Mouse (Mus musculus) c-Kit-positive CD71-positive TER-119-negative erythroid progenitor cells, embryonic 14.5 days (primary cell): ENCODE results near the gene Immp2l.
"Not testable (repeated sequence)": the region's sequence is repeated elsewhere in the genome, so short reads cannot be mapped to it uniquely, and the experiment has no call there.

Source experiments
- DNase-seq: peaks from one replicate; pipeline ENCODE4 v3.0.0-alpha.2; 2013; ENCODE audit warnings: low read depth

Immp2l gene

DNA sequence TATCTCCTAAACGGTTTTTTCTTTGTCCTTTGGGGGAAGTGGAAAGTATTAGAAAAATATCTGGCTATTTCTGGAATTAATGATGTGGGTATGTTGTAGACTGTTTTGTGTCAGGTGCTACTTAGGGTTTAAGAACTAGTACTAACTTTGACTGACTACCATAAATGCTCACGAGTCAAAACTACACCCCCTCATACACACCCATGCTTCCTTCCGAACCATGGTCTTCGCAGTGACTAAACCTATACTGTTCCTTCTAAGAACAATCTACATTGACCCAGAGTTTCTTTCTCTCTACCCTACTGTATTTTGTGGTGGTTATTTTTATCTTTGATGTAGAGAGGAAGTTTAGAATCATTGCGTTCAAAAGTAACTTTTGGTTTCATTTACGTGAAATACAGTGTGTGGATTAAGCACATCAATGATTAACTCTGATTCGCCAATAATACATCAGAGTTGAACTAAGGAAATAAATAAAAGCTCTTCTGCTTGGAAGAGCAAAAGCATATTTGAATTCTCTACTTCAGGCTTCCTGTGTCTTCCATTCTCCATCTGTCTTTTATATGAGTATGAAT lies 828.1 kb downstream of the Immp2l start:
- DNase-seq, result no peak

DNA sequence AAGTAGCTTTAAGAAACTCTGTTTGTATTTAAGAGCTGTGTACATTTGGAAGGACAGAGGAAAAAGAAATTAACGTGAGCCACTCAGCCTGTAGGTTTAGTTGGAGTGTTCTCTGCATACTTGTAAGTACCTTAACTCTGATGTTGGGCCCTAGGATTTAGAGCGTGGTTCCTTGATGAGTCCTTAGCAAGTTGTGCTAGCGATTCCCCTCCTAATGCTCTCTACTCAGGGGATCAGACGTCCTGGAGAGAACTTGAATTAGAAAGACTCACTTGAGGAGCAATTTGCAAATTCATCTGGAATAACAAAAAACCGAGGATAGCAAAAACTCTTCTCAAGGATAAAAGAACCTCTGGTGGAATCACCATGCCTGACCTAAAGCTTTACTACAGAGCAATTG lies 835.8 kb downstream of the Immp2l start:
- not testable (repeated sequence) for DNase-seq

DNA sequence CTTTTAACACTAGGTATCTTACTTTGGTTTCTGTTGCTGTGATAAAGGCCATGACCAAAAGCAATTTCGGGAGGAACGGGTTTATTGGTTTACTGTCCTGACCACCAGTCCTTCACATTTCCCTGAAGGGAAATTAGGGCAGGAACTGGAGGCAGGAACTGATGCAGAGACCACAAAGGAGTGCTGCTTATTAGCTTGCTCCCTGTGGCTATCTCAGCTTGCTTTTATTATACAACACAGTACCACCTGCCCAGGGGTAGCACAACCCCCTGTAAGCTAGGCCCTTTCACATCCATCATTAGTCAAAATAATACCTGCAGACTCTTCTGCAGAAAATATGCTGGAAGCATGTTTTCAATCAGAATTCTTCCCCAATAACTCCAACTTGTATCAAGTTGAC lies 844.4 kb downstream of the Immp2l start:
- DNase-seq, result no peak

DNA sequence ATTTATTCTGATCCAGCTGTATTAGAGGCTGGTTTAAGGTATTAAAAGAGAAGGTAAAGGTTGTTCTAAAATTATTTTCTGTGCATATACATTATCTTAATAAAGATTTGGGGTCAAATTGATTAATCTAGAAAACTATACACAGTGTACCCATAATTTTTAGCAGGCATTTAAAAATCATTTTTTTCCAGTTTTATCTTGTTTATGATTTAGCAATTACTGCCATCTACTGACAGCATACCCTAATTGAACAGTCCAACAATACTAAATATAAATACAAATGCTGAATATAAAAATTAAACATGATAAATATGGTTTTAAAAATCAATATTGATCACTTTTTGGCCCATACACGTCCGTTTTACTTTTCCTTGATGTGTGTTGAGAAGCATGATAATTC lies 850.1 kb downstream of the Immp2l start:
- DNase-seq, result no peak

DNA sequence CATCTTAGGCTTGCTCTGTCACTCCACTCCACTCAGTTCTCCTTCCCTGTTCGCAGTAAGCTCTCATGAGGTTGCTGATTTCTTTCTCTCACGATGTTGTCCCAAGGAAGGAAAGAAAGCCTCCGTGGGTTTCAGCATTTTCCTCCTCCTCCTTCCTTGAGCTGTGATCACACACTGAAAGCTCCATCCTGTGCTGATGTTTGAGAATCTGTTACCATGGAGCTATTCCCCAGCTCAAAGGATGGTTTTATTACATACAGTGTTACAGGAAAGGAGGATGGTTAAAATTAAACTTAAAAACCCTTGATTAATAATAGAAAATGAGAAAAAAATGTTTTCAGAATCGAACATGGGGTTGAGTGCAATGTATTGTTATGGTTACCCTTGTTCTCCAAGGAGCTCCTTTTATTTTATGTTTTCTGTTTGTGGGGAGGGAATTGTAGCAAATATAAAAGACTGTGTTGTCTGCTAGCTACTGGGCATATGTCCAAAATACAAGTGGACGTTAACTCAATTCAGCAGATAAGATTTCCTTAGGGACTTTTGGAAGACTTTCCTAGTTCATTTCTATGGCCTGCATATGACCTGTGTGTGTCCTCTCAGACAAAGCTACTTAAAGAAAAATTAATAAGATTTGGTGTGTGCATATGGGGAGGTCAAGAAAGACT lies 853.5 kb downstream of the Immp2l start:
- no peak for DNase-seq

DNA sequence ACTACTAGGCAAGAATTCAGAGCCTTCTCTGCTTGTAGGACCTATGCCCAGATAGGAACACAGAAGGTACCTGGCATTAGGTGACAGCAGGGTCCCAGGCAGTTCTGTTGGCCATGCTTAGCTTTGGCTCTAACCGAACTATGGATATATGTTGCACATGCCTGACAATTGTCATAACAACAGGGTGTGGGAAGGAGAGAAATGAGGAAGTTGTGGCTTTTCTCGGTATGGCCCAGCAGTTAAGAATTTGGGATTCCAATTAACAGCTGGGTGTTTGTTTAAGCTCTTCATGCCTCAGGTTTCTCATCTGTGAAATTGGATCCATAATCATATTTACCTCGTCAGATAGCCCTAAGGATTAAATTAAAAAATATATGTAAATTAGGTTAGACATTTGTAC lies 854.6 kb downstream of the Immp2l start:
- DNase-seq, result no peak

DNA sequence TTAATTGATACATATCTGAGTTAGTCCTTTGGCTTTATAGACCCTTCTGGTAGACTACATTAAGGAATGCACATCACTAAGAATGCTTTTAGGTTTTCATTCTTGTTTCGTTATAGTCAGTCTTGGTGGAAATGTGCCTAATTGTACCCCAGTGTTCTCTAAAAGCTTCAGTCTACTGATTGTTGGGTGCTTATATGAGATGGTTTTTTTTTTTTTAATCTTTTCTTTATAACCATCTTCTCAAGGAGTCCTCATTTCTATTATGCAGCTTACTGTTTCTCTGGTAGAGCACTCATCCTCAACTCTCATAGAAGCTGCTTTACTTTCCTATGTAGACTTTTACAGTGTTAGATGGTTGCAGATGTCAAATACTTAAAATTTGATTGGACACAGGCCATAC lies 855.1 kb downstream of the Immp2l start:
- DNase-seq, result no peak

DNA sequence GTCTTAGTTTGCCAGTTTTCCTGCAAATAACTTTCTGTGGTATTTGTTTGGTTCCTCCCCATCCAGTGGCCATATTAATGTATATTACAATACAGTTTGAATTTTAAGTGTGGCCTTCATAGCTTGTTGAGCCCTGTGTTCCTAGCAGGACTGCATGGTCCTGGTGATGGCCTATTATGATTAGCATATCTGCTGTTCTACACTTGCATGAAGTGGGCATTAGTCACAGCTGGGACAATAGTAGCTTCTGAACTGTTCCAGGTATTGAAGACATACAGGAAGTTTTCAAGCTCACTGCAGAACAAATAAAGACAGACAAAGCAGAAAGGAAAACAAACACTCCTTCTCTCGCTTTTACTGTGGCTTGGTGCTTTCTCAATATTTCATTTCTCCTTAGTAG lies 855.5 kb downstream of the Immp2l start:
- no peak for DNase-seq

DNA sequence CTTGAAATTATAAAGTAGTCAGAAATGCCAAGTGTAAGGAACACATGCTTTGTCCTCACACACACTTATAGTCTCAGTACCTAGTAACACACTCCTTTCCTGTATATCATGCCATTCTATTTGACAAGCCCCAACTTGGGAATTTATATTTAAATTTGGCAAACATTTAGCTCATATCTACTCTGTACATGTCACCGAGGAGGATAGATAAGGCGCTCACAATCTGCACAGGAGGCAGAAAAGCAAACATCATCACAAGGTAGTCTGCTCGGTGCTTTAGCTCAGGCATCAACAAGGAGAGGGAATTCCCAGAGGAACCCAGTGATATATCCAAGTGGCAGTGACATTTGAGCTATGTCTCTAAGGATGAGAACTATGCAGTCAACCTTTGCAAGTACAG lies 856.9 kb downstream of the Immp2l start:
- DNase-seq, result no peak

DNA sequence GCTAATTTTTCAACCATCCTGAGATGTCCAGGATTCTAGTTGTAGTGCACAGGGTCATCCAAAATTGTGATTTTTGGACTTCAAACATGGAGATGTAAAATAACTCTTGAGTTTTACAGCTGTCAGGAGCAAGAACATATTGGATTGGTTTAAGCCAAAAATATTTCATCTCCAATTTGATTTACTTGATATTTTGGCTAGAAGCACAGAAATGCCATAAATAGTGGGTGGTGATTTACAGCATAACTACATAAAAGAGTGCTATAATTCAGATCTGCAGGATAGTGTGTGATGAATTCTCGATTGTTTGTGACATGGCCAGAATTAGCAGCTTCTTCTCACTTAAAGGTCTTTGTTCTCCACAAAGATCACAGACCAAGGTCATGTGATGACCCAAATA lies 884.1 kb downstream of the Immp2l start:
- no peak for DNase-seq

DNA sequence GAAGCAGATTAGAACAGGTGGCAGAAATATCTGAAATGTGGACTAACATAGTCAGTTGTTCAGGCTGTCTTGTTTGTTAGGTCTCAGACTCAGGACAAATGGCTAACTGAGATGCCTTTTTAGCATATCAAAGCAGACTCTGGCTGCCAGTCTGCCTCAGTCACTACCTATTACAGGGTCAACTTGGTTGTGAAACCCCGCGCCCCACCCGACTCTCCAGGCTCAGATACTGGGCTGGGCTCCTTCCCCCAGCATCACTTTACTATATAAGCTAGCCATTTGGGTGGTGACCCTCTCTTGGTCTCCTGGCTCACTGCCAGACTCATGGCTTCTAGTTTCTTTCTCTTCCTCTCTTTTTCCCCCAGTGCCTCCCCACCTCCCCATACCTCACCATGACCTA lies 887.7 kb downstream of the Immp2l start:
- DNase-seq, result no peak

DNA sequence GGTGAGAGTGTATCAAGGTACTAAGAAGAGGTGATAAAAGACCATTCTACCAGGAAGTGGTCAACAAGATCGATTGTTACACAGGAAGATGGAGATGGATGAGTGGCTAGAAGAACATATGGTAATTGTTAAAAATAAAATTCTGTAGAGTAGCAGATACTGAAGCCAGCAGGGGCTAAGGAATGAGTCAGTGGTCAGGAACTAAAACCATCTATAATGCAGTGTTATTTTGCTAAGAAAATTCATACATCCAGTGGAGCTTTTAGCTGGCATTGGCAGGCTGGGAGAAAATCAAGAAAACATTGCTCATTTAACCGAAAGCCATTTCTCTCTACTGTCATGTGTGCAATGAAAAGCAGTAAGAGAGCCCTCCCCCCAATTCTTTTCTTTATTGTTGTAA lies 913.9 kb downstream of the Immp2l start:
- no peak for DNase-seq

DNA sequence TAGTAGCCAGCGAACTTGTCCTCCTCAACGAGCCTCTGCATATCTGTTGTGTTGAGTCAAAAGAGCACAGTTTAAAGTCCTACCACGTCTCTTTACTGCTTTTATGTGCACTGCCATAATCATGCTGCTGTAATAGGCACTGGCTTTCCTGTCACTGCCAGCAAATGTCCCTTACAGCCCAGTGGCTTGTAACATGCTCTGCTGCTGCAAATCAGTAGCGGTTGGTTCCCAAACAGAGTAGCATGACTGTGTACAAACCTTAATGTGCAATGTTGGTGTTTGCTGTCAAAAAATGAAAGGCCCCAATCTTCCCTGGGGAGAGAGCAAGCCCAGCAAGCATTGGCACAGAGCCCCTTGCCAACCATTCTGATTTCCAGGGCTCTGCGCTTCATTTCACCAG lies 918.0 kb downstream of the Immp2l start:
- no peak for DNase-seq

DNA sequence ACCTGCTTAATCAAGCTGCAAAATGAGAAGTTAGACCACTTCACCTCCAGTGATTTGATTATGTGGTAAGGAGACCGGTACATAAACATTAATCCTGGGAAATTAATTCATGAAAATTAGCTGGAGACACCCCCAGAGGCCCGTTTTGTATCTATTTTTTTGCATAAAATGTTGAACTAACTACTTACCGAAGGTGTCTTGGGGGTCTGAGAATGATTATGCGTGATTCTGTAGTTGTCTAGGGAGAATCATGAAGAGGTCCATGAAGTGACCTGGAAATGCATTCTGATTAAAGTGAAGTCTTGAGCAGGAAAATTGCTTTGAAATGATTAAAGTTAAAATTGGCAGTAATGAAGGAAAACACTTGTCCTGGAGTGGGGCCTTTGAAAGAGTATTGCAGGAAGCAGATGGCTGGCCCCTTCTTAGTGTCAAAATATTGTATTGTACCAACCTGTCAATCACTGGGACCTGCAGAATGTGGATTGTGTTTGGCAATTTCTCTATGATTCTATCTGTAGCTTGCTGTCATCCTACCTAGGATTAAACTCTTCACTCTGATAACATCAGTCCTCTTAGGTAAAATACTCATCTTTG lies 920.3 kb downstream of the Immp2l start:
- DNase-seq, result no peak

DNA sequence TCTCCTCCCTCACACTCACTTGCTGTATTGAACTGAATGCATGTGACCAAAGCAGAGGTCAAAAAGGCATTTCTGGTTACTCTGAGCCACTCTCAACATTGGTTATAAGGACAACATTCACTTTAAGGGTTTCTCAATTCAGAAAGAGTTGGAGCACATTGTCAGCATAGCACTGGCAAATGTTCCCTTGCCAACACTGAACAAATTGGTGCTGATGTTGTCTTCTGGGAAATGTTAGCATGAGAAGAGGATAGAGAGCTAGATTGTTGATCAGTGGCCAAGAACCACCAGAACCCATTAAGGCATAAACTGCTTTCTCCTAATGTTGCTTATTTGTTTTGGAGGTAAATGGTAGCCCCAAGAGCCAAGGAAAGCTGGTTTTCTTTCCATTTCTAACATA lies 922.6 kb downstream of the Immp2l start:
- no peak for DNase-seq

DNA sequence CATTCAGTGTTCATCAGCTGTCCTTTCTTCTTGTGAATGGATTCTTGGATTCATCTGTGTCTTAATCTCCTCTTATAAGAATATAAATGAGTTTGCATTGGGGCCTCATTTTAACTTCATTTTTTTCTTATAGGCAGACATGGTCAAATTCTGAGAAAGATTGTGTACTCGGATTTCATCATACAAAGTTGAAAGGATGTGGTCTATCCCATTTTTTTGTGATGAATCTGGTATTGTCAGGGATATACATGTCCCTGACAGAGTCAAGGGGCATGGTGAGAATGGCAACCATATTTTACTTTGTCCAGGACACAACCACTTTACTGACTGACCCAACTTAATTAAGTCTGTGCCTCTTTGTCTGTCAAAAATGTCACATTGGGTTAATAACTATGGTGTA lies 925.5 kb downstream of the Immp2l start:
- no peak for DNase-seq

DNA sequence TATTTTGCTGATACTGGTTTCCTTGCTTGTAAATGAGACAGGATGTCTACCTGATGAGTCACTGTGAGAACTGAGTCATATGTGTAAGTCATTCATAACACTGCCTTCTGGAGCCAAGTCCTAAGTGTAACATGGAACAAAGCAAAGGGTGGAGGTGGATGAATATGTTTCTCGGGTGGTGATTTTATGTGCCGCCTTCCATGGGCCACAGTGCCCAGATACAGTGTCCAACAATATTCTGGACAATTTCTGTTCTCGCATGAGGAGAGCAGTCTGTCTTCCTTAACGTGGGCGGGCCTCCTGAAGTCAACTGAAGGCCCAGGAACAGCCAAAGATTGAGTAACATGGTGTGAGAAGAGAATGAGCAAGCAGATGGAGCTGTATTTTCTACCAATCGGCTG lies 926.0 kb downstream of the Immp2l start:
- DNase-seq, result no peak

DNA sequence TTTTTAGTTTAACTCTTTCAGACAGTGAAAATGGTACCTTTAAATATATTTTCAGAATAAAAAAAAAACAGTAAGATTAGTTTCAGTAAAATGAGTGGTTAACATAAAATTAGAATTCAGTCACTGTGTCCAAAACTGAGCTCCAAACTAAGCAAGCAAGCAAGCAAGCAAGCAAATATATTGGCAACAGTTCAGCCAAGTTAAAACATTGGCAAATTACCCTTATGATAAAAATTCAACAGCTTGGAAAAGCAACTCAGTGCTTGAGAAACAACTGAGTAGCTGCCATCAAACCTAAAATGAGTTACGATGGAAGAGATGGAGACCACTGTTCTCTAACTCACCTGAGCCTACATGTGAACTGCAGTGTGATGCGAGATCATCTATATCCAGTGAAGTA lies 926.8 kb downstream of the Immp2l start:
- no peak for DNase-seq

DNA sequence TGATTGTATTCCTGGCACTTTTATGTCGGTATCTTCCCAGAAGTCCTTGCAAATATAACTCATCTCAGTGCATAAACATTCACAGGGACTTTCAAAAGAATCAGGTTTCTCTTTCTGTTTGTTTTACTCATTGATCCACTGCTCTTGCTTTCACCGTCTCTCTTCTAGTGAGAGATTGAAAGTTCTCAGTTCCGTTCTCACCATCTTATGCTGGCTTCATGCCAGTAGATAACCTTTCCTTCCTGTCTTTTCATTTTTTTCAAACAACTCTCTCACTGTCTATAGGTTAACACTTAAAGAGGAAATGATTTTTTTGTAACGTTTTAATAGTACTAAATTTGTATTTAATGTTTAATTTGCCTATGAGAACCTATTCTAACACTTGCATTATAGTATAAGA lies 937.1 kb downstream of the Immp2l start:
- no peak for DNase-seq

DNA sequence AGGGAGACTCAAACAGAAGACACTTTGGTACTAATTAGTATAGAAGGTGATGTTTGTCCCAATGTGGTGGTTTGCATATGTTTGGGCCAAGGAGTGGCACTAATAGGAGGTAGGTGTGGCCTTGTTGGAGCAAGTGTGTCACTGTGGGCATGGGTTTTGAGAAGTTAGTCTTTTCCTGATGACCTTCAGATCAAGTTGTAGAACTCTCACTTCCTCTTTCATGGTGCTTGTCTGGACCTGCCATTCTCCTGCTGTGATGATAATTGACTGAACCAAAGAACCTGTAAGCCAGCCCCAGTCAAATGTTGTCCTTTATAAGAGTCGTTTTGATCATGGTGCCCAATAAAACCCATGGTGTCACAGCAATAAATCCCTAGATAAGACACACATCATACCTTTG lies 967.5 kb downstream of the Immp2l start:
- no peak for DNase-seq
